Mouse (Mus musculus) CH12.LX (cell line): ENCODE measurements at regions not wholly inside any gene's neighbourhood (a gene's known extent, or its start where the extent isn't known, plus 50 kb on each side); places are given as distances from the start of the nearest gene placed in this dataset.

ENCODE experiments used
- DNase-seq: peaks from one replicate; pipeline ENCODE4 v3.0.0-alpha.2; 2013; ENCODE audit errors: extremely low read depth
- H3K27ac ChIP-seq: 2 replicates; pipeline ENCODE4 v1.5.1; 2012; ENCODE audit warnings: low read depth, mild to moderate bottlenecking, control low read depth, moderate library complexity; ENCODE audit not compliant: insufficient read depth
- H3K27me3 ChIP-seq: replicated peaks from 2 replicates; pipeline ENCODE3; 2012; ENCODE audit warnings: inconsistent platforms
- H3K36me3 ChIP-seq, 2 experiments: replicated peaks in 1 of 2; 2 replicates each; pipeline versions ENCODE3 to v1.6.1; 2012; ENCODE audit warnings: inconsistent platforms in 1 of 2, low read length in 1 of 2, mild to moderate bottlenecking in 1 of 2, mixed read lengths in 1 of 2, moderate library complexity in 1 of 2; ENCODE audit not compliant: control insufficient read depth in 1 of 2, insufficient read depth in 1 of 2
- H3K4me1 ChIP-seq, 2 experiments: 2 replicates each; pipeline ENCODE4 v1.6.1; 2012; ENCODE audit warnings: inconsistent platforms in 1 of 2, moderate library complexity in 1 of 2; ENCODE audit not compliant: insufficient read depth in 2 of 2, control insufficient read depth in 1 of 2
- H3K4me2 ChIP-seq: 2 replicates; pipeline ENCODE4 v1.6.1; 2012; ENCODE audit warnings: low read depth, mild to moderate bottlenecking, control low read depth; ENCODE audit not compliant: poor library complexity, insufficient read depth, severe bottlenecking
- H3K4me3 ChIP-seq, 3 experiments: fragments of 150-350 bp in 1 of 3; sonication (generic) in 1 of 3; replicated peaks in 1 of 3; 2 replicates each; pipeline versions ENCODE3 to v1.5.1; 2011 to 2012; ENCODE audit warnings: low read depth in 2 of 3, low read length in 2 of 3, mild to moderate bottlenecking in 2 of 3, moderate library complexity in 2 of 3, control low read depth in 1 of 3, improper control_type of control experiment in 1 of 3, inconsistent platforms in 1 of 3, mixed read lengths in 1 of 3; ENCODE audit not compliant: poor library complexity in 1 of 3
- H3K79me2 ChIP-seq: replicated peaks from 2 replicates; pipeline ENCODE4 v1.6.1; 2012; ENCODE audit warnings: mild to moderate bottlenecking, moderate library complexity; ENCODE audit not compliant: control insufficient read depth, poor library complexity, insufficient read depth, severe bottlenecking; ENCODE audit errors: extremely low read depth
- H3K9ac ChIP-seq: 2 replicates; pipeline ENCODE4 v1.6.1; 2012; ENCODE audit warnings: low read depth, mild to moderate bottlenecking, control low read depth, moderate library complexity; ENCODE audit not compliant: insufficient read depth
- H3K9me3 ChIP-seq: replicated peaks from 2 replicates; pipeline ENCODE3; 2012; ENCODE audit warnings: low read length, inconsistent platforms, mixed read lengths
- BHLHE40 ChIP-seq: IDR thresholded peaks from 2 replicates; pipeline ENCODE4 v1.6.1; 2011; ENCODE audit warnings: mild to moderate bottlenecking, low read depth, low read length, improper control_type of control experiment
- CHD2 ChIP-seq: IDR thresholded peaks from 2 replicates; pipeline ENCODE4 v1.6.1; 2011; ENCODE audit warnings: low read length, improper control_type of control experiment
- E2F4 ChIP-seq: IDR thresholded peaks from 2 replicates; pipeline ENCODE4 v1.6.1; 2011; ENCODE audit warnings: low read depth, low read length, improper control_type of control experiment; ENCODE audit not compliant: insufficient replicate concordance
- ELF1 ChIP-seq: IDR thresholded peaks from 2 replicates; pipeline ENCODE4 v1.6.1; 2014; ENCODE audit warnings: low read depth, mild to moderate bottlenecking, inconsistent platforms, low read length, improper control_type of control experiment
- EP300 ChIP-seq: IDR thresholded peaks from 2 replicates; pipeline ENCODE4 v1.6.1; 2011; ENCODE audit warnings: low read length, improper control_type of control experiment
- HCFC1 ChIP-seq: IDR thresholded peaks from 2 replicates; pipeline ENCODE4 v1.6.1; 2012; ENCODE audit warnings: low read depth, mild to moderate bottlenecking, inconsistent platforms, low read length, improper control_type of control experiment
- JUN ChIP-seq: IDR thresholded peaks from 2 replicates; pipeline ENCODE4 v1.6.1; 2011; ENCODE audit warnings: low read depth, mild to moderate bottlenecking, low read length, improper control_type of control experiment, moderate library complexity; ENCODE audit not compliant: insufficient read depth
- JUND ChIP-seq: conservative IDR thresholded peaks from 2 replicates; pipeline ENCODE4 v1.6.1; 2011; ENCODE audit warnings: low read depth, low read length, improper control_type of control experiment
- KAT2A ChIP-seq: IDR thresholded peaks from 2 replicates; pipeline ENCODE4 v1.6.1; 2012; ENCODE audit warnings: low read length, improper control_type of control experiment, inconsistent platforms; ENCODE audit not compliant: insufficient replicate concordance
- MAX ChIP-seq: IDR thresholded peaks from 2 replicates; pipeline ENCODE4 v1.6.1; 2011; ENCODE audit warnings: low read length, improper control_type of control experiment
- MXI1 ChIP-seq: IDR thresholded peaks from 2 replicates; pipeline ENCODE4 v1.6.1; 2011; ENCODE audit warnings: mild to moderate bottlenecking, low read depth, low read length, improper control_type of control experiment
- MYC ChIP-seq: IDR thresholded peaks from 2 replicates; pipeline ENCODE4 v1.6.1; 2011; ENCODE audit warnings: low read depth, mild to moderate bottlenecking, improper control_type of control experiment, low read length
- NELFE ChIP-seq: IDR thresholded peaks from 2 replicates; pipeline ENCODE4 v1.6.1; 2011; ENCODE audit warnings: low read depth, low read length, improper control_type of control experiment
- PAX5 ChIP-seq: IDR thresholded peaks from 2 replicates; pipeline ENCODE4 v1.6.1; 2012; ENCODE audit warnings: low read length, inconsistent platforms, mixed read lengths
- RAD21 ChIP-seq: IDR thresholded peaks from 2 replicates; pipeline ENCODE4 v1.6.1; 2011; ENCODE audit warnings: low read depth, mild to moderate bottlenecking, low read length, improper control_type of control experiment, moderate library complexity
- SMC3 ChIP-seq: IDR thresholded peaks from 2 replicates; pipeline ENCODE4 v1.6.1; 2011; ENCODE audit warnings: low read depth, low read length, improper control_type of control experiment
- USF1 ChIP-seq: IDR thresholded peaks from 2 replicates; pipeline ENCODE4 v1.6.1; 2014; ENCODE audit warnings: low read depth, mild to moderate bottlenecking, inconsistent platforms, low read length, improper control_type of control experiment
- ZC3H11A ChIP-seq: IDR thresholded peaks from 2 replicates; pipeline ENCODE4 v1.6.1; 2012; ENCODE audit warnings: low read depth, mild to moderate bottlenecking, inconsistent platforms, low read length, improper control_type of control experiment
- ZKSCAN1 ChIP-seq: IDR thresholded peaks from 2 replicates; pipeline ENCODE4 v1.6.1; 2012; ENCODE audit warnings: low read depth, inconsistent platforms, low read length, improper control_type of control experiment, borderline replicate concordance
- ZNF384 ChIP-seq: IDR thresholded peaks from 2 replicates; pipeline ENCODE4 v1.6.1; 2012; ENCODE audit warnings: low read depth, low read length, improper control_type of control experiment, inconsistent platforms
- dilution Hi-C: fragments of 300-500 bp; cut with MboI; formaldehyde crosslinking; loops from 2 replicates; pipeline ENCODE4 v1.14.3; 2020; ENCODE audit warnings: low sequenced_read_pairs; ENCODE audit not compliant: extremely low pct_unique_long_range_greater_than_20kb, extremely low pct_ligation_motif_present
- in situ Hi-C: fragments of 300-500 bp; cut with MboI; formaldehyde crosslinking; loops from 3 replicates; pipeline ENCODE4 v1.14.3; 2019; ENCODE audit warnings: low sequenced_read_pairs, low pct_ligation_motif_present, low pct_unique_long_range_greater_than_20kb, mixed read lengths

DNA sequence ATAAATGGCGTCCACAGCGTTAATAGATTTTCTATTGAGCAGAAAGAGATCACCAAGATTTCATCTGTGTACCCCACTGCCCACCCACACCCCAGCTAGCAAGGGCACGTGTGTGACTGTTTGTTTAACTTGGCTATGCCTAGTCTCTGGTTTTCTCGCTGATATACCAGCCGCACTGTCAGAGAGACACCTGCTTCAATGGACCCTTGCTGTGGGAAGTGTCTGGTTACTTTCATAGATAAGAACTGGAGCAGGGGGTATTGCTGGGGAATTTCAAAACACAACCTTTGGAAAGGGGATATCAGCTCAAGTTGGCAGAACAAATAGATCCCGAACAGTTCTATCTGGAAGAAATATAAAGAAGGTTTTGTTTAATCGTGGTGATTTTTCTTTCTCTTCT lies 656.8 kb upstream of the Cdh5 start:
- Histone ChIP-seq H3K27me3 (peaks cover 9% of the 10 kb centered on the region), H3K36me3 (no peaks in the 10 kb centered on the region), H3K27ac (no peak overlapping the region), H3K4me1 (no peaks in the 10 kb centered on the region), H3K79me2 (no peaks in the 10 kb centered on the region), H3K4me3 (no peak overlapping the region), H3K4me2 (no peak overlapping the region), H3K9me3 (no peaks in the 10 kb centered on the region), H3K9ac (no peak overlapping the region)
- dilution Hi-C loops = no loop called here
- no peak for TF ChIP-seq ELF1
- TF ChIP-seq ZKSCAN1 = no peak
- no peak for TF ChIP-seq JUND
- TF ChIP-seq KAT2A = no peak
- in situ Hi-C loops = no loop called here
- DNase-seq = no peak

DNA sequence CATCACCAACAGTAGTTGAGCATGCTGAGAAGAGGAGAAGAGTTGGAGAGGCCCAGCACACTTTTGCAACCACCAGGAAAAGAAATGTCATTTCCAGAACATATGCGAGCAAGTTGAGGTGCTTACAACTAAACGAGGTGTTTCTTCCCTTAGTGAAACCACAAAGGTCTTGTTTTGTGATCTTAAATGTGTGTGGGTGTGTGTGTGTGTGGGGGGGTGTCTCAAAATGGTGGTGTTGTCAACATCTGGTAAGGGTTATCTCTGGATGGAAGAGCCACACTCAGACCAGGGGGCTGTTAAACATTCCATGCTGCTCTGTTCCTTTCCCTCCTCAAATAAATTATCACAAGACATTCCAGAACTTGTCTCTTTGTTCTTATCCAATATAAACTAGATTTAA lies 656.0 kb upstream of the Cdh5 start:
- Histone ChIP-seq H3K27me3 (peaks cover 11% of the 10 kb centered on the region), H3K36me3 (no peaks in the 10 kb centered on the region), H3K27ac (no peak overlapping the region), H3K79me2 (no peaks in the 10 kb centered on the region), H3K9ac (no peak overlapping the region), H3K4me3 (no peak overlapping the region), H3K9me3 (no peaks in the 10 kb centered on the region), H3K4me2 (no peak overlapping the region), H3K4me1 (no peaks in the 10 kb centered on the region)
- in situ Hi-C loops (no loop called here), dilution Hi-C loops (no loop called here)
- no peak for TF ChIP-seq JUND
- no peak for TF ChIP-seq ZC3H11A
- TF ChIP-seq NELFE = no peak
- no peak for TF ChIP-seq JUN
- no peak for TF ChIP-seq MYC
- TF ChIP-seq MAX = no peak
- no peak for TF ChIP-seq CHD2
- no peak for TF ChIP-seq SMC3
- no peak for TF ChIP-seq HCFC1
- no peak for TF ChIP-seq MXI1
- TF ChIP-seq EP300 = no peak
- no peak for TF ChIP-seq PAX5
- no peak for TF ChIP-seq BHLHE40
- no peak for TF ChIP-seq ZKSCAN1
- no peak for TF ChIP-seq RAD21
- TF ChIP-seq USF1 = no peak
- TF ChIP-seq E2F4 = no peak
- TF ChIP-seq ZNF384 = no peak
- no peak for DNase-seq
